Mouse (Mus musculus) retina, postnatal 7 days (tissue): ENCODE data around the gene Bcar3.

Source experiments
- DNase-seq: peaks from one replicate; pipeline ENCODE4 v3.0.0-alpha.2; 2012; ENCODE audit warnings: low read depth, low spot score

Gene Bcar3

GRCm38 (mm10) chr3:122566112-122566511 lies 272.2 kb downstream of the Bcar3 start:
- no peak for DNase-seq

GRCm38 (mm10) chr3:122566549-122566948 lies 272.6 kb downstream of the Bcar3 start:
- no peak for DNase-seq

- DNase-seq: no peak
These were observed 279.7 kb downstream of the Bcar3 start for GRCm38 (mm10) chr3:122573426-122574286.

GRCm38 (mm10) chr3:122574921-122575320 lies 281.0 kb downstream of the Bcar3 start:
- DNase-seq: no peak

- DNase-seq: no peak
These were observed 283.4 kb downstream of the Bcar3 start for GRCm38 (mm10) chr3:122577360-122577759.
